In genomic region chr8:108712001-108712411, GRCm38 (mm10) we compare ENCODE assay signal across 9 mouse cellular contexts.
DNase-seq lines count a peak whose midpoint lies in the region; ATAC-seq lines count a peak whose summit lies in the region.
"Had no signal": no experiment of that assay in that cellular context is flagged by ENCODE, and none has a peak within 500 bp of the region (broad histone marks: within the 10 kb centered on the region; RNA-seq: fewer than 3 reads in every experiment).

No protein-coding gene starts in this region.

- H3K27me3 ChIP-seq in heart, embryonic 10.5 days (ENCODE audit: insufficient read depth, poor library complexity, severe bottlenecking) = no peaks in the 10 kb centered on the region
- peaks cover 8% of the 10 kb centered on the region; the same call in 1 of the 2 replicates for H3K27me3 ChIP-seq in embryonic facial prominence, embryonic 10.5 days (replicated peaks; ENCODE audit: low read depth, poor library complexity, severe bottlenecking)
- no peaks in the 10 kb centered on the region for H3K27me3 ChIP-seq in hindbrain, embryonic 11.5 days (ENCODE audit: control insufficient read depth, insufficient read depth, low read length)
- H3K27me3 ChIP-seq in midbrain, embryonic 10.5 days (ENCODE audit: low read depth, poor library complexity, severe bottlenecking) = 0 out of 2 replicates have a peak, but pooled peaks cover 4% of the 10 kb centered on the region

- intact Hi-C loops in heart, postnatal 14 days (cut with DNase I) = loop anchor here (5.0 kb wide), 2 partner anchors 85 to 200 kb away; no protein-coding TSS in a partner anchor

- peak overlapping the region; percentile 91 for H3K4me3 ChIP-seq in heart, embryonic 10.5 days
- H3K4me3 ChIP-seq in embryonic facial prominence, embryonic 10.5 days = peak overlapping the region; percentile 90; the same call in 1 of the 2 replicates
- no peak overlapping the region for H3K4me3 ChIP-seq in hindbrain, embryonic 11.5 days (ENCODE audit: low read depth, low read length)
- H3K4me3 ChIP-seq in midbrain, embryonic 10.5 days = peak overlapping the region; percentile 89

- WGBS in heart, embryonic 10.5 days = 18% methylated on average over 14 of the region's 14 CpGs
- 7% methylated on average over 14 of the region's 14 CpGs for WGBS in embryonic facial prominence, embryonic 10.5 days
- WGBS in hindbrain, embryonic 11.5 days = 9% methylated on average over 14 of the region's 14 CpGs
- WGBS in midbrain, embryonic 10.5 days = 5% methylated on average over 14 of the region's 14 CpGs

- no peak for DNase-seq in heart, embryonic 10.5 days (ENCODE audit: low spot score)
- no peak for DNase-seq in heart, postnatal 14 days
- peak; percentile 54 for DNase-seq in embryonic facial prominence, embryonic 10.5 days (ENCODE audit: low spot score)
- no peak for DNase-seq in hindbrain, embryonic 11.5 days (ENCODE audit: low spot score)
- DNase-seq in midbrain, embryonic 10.5 days (ENCODE audit: low spot score) = no peak
- no peak for DNase-seq in adrenal gland, postnatal 10 days
- no peak for DNase-seq in urinary bladder, postnatal 10 days (ENCODE audit: low spot score)
- DNase-seq in thymus, postnatal 10 days (ENCODE audit: low spot score in 2 of 2) = no peak
- DNase-seq: gastrocnemius, postnatal 14 days had no signal

- H3K36me3 ChIP-seq in heart, embryonic 10.5 days = no peaks in the 10 kb centered on the region
- no peaks in the 10 kb centered on the region for H3K36me3 ChIP-seq in embryonic facial prominence, embryonic 10.5 days (replicated peaks)
- H3K36me3 ChIP-seq in hindbrain, embryonic 11.5 days (ENCODE audit: control insufficient read depth, insufficient read depth, low read length) = no peaks in the 10 kb centered on the region
- no peaks in the 10 kb centered on the region for H3K36me3 ChIP-seq in midbrain, embryonic 10.5 days

- no peak for ATAC-seq in hindbrain, embryonic 11.5 days (ENCODE audit: low FRiP score)

- peak overlapping the region; percentile 32 for H3K4me2 ChIP-seq in hindbrain, embryonic 11.5 days (replicated peaks; ENCODE audit: low read depth, low read length)

- peak overlapping the region; percentile 53 for H3K9ac ChIP-seq in hindbrain, embryonic 11.5 days (ENCODE audit: low read depth, low read length)

- peaks cover 92% of the 10 kb centered on the region for H3K4me1 ChIP-seq in heart, embryonic 10.5 days
- H3K4me1 ChIP-seq in embryonic facial prominence, embryonic 10.5 days = peaks cover 100% of the 10 kb centered on the region
- peaks cover 40% of the 10 kb centered on the region for H3K4me1 ChIP-seq in hindbrain, embryonic 11.5 days (replicated peaks; ENCODE audit: control insufficient read depth, insufficient read depth, low read length)
- peaks cover 100% of the 10 kb centered on the region for H3K4me1 ChIP-seq in midbrain, embryonic 10.5 days

- H3K9me3 ChIP-seq in heart, embryonic 10.5 days = no peaks in the 10 kb centered on the region
- no peaks in the 10 kb centered on the region for H3K9me3 ChIP-seq in embryonic facial prominence, embryonic 10.5 days
- no peaks in the 10 kb centered on the region for H3K9me3 ChIP-seq in hindbrain, embryonic 11.5 days (ENCODE audit: control insufficient read depth, low read length)
- H3K9me3 ChIP-seq in midbrain, embryonic 10.5 days (replicated peaks) = no peaks in the 10 kb centered on the region

- H3K27ac ChIP-seq in heart, embryonic 10.5 days = peak overlapping the region; percentile 97
- peak overlapping the region; percentile 78 for H3K27ac ChIP-seq in embryonic facial prominence, embryonic 10.5 days (replicated peaks)
- H3K27ac ChIP-seq in hindbrain, embryonic 11.5 days (ENCODE audit: low read depth, low read length) = peak overlapping the region; percentile 77
- H3K27ac ChIP-seq in midbrain, embryonic 10.5 days (replicated peaks) = peak overlapping the region; percentile 100
